Mouse (Mus musculus) gastrocnemius, adult 18-20 months (tissue): ENCODE measurements around the gene Cd200r1. TPM values are rescaled to one million over a fixed set of nuclear protein-coding genes. Genes with fewer than 3 reads are reported as not detected.
A peak's percentile ranks its signal among the peaks of the same experiment; 100 is the strongest.

Experiments used
- DNase-seq: peaks from one replicate; pipeline ENCODE4 v3.0.0; 2021; ENCODE audit warnings: low spot score
- long read RNA-seq, 2 experiments: library from polyadenylated mRNA; stranded (forward); transcript quantifications; one replicate each; pipeline ENCODE4 v2.0.0; 2021
- total RNA-seq, 2 experiments: library from RNA; stranded (reverse); gene quantifications; 2 replicates each; pipeline ENCODE4 v1.2.3; 2021

Gene Cd200r1
- under 1 TPM in 1 of 2 experiments, not detected in 1; 0.32 TPM for total RNA-seq
- long read RNA-seq, experiment 1, result 0 reads
- long read RNA-seq, experiment 2, result 0 reads

DNA sequence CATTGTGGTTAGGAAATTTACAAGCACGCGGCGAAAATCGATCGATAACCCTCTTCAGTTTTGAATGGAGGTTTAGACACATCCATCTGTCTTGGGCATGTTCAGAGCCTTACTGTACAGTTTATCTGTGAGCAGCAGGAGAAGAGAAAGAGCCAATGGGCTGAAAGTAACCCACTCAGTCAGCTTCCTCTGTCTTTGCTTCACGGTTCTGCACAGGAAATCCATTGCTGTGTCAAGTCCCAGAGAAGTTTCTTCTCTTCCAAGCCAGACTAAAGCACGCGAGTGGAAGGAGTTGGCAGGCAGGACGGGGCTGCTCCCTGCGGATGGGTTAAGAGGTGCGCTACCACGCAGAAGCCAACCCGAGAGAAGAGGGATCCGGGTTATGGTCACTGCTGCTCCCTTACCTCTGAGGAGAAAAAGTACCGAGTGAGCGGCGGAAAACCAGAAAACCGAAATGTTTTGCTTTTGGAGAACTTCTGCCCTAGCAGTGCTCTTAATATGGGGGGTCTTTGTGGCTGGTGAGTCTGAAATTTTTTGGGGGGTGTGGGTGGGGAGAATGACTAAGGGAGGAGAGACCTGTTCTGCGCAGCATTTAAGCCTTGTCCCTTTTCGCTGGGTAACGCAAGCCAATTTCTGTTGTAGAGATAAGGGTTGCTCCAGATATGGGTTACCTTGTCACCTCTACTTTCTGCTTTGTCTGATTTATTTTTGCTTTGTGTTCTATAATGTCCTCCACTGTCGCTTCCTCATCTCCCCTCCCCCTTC lies at the start of gene Cd200r1:
Gene Cd200r1, plus strand, starts transcription at position 182 of the 765 bp plus-strand sequence.
- DNase-seq, result no peak

DNA sequence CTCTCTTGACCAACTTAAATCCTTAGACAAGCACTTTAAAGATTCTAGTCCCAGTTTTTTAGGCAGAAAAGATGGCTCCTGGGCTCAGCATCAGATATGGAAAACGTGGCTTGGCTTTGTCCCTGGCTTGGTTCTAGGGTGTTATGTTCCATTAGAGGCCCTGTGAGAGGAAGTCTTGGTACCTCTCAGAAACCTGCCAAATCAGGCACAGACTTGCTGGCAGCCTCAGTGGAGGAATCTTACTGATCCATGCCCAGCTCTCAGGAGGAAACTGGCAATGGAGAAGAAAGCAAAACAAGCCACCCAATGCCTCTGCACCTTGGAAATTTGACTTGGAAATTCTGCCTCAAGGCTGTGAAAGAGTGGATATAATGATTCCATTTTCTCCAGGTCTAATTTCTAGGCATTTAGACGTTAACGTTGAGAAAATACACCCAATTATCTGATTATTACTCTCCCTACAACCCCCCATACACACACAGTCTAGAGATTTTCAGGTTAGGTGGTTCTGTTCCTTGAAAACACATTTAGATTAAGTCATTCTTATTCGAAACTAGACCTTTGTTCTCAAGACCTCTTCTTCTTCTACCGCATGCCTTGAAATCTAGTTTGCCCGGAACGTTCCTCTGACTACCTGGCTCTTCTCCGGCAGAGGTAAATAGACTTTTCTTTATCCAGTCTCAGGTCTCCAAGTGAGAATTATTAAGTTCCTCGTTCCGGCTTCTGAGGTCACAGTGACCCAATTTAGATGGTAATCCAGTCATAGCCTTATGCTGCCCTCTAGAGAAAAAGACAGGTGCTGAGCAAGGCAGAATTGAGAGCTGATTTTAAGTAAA lies 49.0 kb upstream of the Cd200r1 start:
- DNase-seq, result peak; percentile 48

DNA sequence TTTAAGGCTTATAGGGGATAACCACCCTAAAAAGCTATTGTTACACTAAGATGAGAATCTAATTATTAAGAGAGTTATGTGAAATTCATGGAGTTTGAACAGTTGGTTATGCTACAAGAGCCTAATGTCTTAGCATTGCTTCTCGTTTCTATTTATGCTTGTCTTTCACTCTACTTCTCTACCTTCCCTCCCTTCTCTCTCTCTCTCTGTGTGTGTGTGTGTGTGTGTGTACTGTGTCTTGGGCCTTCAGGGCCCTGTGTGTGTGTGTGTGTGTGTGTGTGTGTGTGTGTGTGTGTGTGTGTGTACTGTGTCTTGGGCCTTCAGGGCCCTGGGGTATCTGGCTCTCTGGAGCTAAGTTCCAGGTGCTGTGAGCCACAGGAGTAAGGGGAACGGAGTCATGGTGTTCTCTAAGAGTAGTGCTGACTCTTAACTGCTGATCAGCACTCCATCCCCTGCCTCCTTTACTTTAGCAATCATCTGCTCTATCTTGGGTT lies 48.3 kb upstream of the Cd200r1 start:
- no peak for DNase-seq

- no peak for DNase-seq
Measured at GRCm38 (mm10) chr16:44717838-44718237, 47.7 kb upstream of the Cd200r1 start.

- DNase-seq, result no peak
Measured at GRCm38 (mm10) chr16:44719349-44719748, 46.2 kb upstream of the Cd200r1 start.

DNA sequence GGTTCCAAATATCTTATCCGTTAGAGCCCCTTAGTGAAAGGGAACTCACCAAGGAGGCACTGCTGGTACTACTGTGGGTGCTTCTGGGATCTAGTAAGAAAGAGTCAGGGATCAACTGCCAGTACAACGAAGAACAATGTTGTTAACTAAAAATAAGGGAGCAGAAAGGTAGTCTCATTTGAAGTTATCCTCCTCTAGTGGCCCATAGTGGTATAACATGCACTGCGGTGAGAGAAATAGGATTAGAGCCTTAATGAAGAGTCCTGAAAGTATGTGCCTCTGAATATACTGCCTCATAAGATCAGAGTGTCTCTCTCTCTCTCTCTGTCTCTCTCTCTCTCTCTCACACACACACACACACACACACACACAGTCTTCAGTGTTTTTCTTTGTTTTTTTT lies 45.0 kb upstream of the Cd200r1 start:
- DNase-seq, result no peak

- DNase-seq, result no peak
Measured at GRCm38 (mm10) chr16:44722666-44723065, 42.9 kb upstream of the Cd200r1 start.

GRCm38 (mm10) chr16:44724083-44724787 lies 41.3 kb upstream of the Cd200r1 start, which contains the start of gene Nepro:
Gene Nepro (plus strand): TSS chr16:44724301.
- DNase-seq, result peak; percentile 94

GRCm38 (mm10) chr16:44724847-44725246 lies 40.7 kb upstream of the Cd200r1 start:
- DNase-seq, result peak; percentile 29

DNA sequence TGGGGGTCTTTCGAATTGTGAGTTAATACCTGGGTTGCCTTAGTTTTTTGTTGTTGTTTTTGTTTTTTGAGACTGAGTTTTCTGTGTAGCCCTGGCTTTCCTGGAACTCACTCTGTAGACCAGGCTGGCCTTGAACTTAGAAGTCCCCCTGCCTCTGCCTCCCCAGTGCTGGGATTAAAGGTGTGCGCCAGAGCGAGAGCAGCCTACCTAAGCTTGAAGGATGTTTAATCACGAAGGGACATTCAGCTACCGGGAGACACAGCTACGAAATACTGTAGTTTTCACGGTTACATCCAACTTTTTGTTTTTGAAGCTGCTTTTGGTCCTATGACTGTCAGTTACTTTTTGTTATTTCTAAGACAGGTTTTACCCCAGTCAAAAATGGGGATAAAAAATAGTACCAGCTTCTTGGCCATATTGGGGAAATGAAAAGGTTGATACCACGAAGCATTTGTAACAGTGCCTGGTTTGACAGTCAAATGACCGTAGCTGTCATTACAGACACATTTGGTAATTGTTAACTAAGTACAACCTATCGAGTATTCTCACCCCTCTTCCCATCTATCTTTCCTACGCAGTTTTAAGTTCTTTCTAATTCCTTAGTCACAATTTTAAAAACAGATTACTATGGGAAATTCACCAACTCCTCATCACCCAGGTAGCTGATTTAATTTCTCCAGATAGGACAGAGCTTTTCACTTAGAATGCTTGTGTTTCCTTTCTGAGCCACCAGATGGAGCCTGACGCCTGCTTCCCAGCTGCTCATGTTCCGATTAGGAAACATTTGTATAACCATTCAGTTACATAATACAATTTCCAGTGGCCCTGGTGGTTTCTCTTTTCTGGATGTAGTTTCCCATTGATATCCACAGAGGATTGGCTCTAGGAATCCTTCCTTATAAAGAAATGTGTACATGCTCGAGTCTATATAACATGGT lies 40.0 kb upstream of the Cd200r1 start:
- peak; percentile 89 for DNase-seq

- no peak for DNase-seq
Measured at GRCm38 (mm10) chr16:44727525-44727924, 38.0 kb upstream of the Cd200r1 start.

DNA sequence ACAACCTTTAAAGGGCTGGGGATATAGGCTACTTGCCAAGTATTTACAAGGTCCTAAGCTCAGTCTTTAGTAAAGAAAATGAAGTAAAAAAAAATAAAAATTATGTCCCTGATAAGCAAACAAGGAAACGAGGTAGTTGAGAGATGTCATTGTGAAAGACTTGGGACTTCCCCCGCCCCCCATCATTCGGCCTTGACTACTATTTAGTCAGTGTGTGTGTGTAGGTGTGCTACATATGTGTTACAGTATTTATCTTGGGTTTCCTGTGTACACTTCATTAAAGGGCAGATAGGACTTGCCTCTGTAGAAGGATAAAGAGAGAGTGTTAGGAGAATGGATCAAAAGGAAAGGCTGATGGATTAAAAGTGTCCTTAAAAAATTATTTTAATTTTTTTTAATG lies 31.5 kb upstream of the Cd200r1 start:
- no peak for DNase-seq

DNA sequence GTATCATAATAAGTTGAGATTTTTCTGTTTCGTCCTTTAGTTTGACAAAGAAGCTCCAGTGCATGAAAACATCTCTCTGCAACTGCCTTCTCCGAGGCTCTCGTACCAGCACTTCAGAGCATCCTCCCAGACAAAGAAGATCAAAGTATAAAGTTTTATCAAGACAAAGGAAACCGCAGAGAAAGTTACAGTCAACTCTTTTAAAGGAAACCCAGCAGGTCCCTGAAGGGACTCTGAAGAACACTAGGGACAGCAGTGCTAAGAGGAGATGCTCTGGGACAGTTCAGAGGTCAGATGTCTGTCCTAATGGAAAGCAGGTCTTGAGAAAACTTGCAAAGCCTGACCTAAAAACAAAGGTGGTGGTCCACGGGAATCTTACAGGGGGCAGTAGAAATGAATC lies 29.9 kb upstream of the Cd200r1 start:
- DNase-seq, result no peak

GRCm38 (mm10) chr16:44736118-44736517 lies 29.4 kb upstream of the Cd200r1 start:
- no peak for DNase-seq

- no peak for DNase-seq
Measured at GRCm38 (mm10) chr16:44742753-44743152, 22.8 kb upstream of the Cd200r1 start.

DNA sequence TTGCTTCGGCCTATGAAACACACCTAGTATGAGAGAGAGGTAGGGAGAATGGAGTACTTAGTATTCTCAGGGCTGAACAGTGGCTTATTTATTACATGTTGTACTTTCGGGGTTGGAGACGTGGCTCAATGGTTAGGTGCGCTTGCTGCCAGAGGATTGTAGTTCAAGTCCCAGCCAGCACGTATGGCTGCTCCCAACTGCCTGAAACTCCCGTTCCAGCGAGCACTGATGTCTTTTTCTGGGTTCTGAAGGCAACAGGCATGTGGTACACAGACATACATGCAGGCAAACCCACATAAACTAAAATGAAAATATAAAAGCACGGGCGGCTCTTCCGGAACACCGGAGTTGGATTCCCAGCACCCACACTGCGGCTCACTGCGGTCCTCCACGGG lies 20.1 kb upstream of the Cd200r1 start:
- DNase-seq, result no peak

DNA sequence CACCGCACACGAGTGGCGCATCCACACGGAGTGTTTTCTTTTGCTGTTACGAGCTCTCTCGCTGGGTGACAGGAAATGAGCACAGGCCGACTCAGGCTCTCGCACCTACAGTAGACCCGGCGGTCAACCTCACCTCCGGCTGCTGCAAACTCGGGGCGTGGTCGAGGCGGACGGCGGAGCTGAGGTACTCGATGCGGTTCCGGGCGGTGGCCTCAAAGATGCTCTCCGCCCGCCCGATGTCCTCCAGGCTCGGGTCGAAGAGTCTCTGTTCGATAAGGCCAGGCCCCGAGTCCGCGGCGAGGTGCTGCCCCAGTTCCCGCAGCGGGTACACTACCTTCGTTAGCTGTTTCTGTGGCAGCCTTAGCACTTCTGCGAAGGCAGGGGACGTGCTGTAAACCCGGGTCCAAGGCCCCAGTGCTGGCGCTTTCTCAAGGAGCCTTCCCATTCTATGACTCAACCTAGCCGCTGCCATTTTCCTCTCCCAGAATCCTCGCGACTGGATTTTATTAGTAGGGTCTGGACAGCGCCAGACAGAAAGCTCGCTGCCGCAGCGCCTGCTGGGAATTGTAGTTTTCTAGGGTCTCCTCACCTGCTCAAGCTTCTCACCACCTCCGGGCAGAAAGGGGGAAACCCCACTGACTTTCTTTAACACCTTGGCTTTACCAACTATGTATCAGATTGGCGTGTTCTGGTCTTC lies 19.5 kb upstream of the Cd200r1 start, which contains the start of gene Gtpbp8:
Gene Gtpbp8, minus strand, starts transcription at position 498 of the 697 bp plus-strand sequence.
- DNase-seq, result peak; percentile 85

GRCm38 (mm10) chr16:44748007-44748406 lies 17.5 kb upstream of the Cd200r1 start:
- no peak for DNase-seq

- no peak for DNase-seq
Measured at GRCm38 (mm10) chr16:44757700-44758099, 7.8 kb upstream of the Cd200r1 start.

DNA sequence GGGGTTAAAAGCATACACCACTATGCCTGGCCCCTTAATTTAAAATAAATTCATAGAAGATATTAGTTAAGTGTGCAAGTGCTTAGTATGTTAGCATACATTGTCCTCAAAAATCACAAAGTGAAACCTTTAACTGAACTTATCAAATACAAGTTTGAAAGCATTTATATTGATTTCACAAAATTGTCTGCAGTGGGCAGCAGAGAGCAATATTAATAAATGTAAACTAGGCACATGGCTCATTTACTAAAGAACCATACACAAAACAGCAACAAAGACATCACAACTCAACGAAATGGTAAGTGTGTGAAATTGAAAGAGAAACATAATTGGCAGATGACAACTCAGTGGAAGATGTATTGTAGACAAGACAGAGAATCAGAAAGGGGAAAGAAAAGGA lies 3.7 kb upstream of the Cd200r1 start:
- DNase-seq, result no peak
